Mouse (Mus musculus) olfactory bulb, adult 2 months (tissue): ENCODE measurements around the gene Emc7.

Experiments used
- CTCF ChIP-seq: fragments of 200-500 bp; IDR thresholded peaks from 2 replicates; pipeline ENCODE4 v1.5.1; 2012; ENCODE audit warnings: low read depth, mild to moderate bottlenecking, low read length, moderate library complexity; ENCODE audit not compliant: insufficient read depth
- POLR2A ChIP-seq: fragments of 200-500 bp; IDR thresholded peaks from 2 replicates; pipeline ENCODE4 v1.6.1; 2012; ENCODE audit warnings: mild to moderate bottlenecking, low read depth, low read length, moderate library complexity; ENCODE audit not compliant: insufficient read depth

GRCm38 (mm10) chr2:112497851-112498250, 43.1 kb downstream of the Emc7 start:
- TF ChIP-seq POLR2A (no peak), CTCF (no peak)
